Mouse (Mus musculus): ENCODE measurements at regions not wholly inside any gene's neighbourhood (a gene's known extent, or its start where the extent isn't known, plus 50 kb on each side); places are given as distances from the start of the nearest gene placed in this dataset.
"Not testable (repeated sequence)": the region's sequence is repeated elsewhere in the genome, so short reads cannot be mapped to it uniquely, and the experiment has no call there.

DNA sequence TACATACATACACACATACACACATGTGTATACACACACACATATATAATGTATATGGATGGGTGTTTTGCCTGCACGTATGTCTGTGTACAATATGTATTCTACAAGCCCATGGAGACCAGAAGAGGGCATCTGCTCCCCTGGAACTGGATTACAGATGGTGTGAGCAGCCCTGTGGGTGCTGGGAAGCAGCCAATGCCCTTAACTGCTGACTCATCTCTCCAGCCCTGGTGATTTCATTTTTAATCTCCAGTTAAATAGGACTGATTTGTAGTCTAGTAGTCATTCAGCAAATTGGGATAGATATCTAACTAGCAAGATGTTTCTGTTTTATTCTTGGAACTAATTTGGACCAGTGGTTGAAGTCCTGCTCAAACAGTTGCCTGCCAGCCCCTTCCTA, 94.1 kb downstream of the H2al2a start:
- Histone ChIP-seq H3K36me3 (ENCODE audit: control insufficient read depth, insufficient read depth, low read length) (no peaks in the 10 kb centered on the region), H3K79me2 (ENCODE audit: control insufficient read depth, insufficient read depth, low read length) (no peaks in the 10 kb centered on the region), H3K27me3 (ENCODE audit: control insufficient read depth, insufficient read depth, low read length) (peaks cover 6% of the 10 kb centered on the region; the same call in 1 of the 2 replicates), H3K27ac (replicated peaks; ENCODE audit: insufficient read depth, low read depth, low read length) (no peak overlapping the region), H3K4me1 (ENCODE audit: control insufficient read depth, insufficient read depth, low read length) (no peaks in the 10 kb centered on the region), H3K4me3 (ENCODE audit: insufficient read depth, low read depth, low read length) (no peak overlapping the region), H3K9ac (ENCODE audit: low read depth, low read length) (no peak overlapping the region)
- 95% methylated on average over 1 of the region's 1 CpGs for WGBS
- TF ChIP-seq POLR2A (IDR thresholded peaks at IDR 0.05; ENCODE audit: extremely low read depth, insufficient read depth, low read length) (no peak), CTCF (IDR thresholded peaks at IDR 0.05; ENCODE audit: low read depth, low read length) (no peak)
- DNase-seq (ENCODE audit: extremely low read depth, low read depth, low spot score) = no peak

GRCm38 (mm10) chr2:17900202-17900601, 96.6 kb downstream of the H2al2a start:
- H3K27ac ChIP-seq (replicated peaks; ENCODE audit: insufficient read depth, low read depth, low read length) = no peak overlapping the region
- no peak for DNase-seq (ENCODE audit: extremely low read depth, low read depth, low spot score)
- WGBS = 47% methylated on average over 8 of the region's 8 CpGs
- H3K36me3 ChIP-seq (ENCODE audit: control insufficient read depth, insufficient read depth, low read length) = no peaks in the 10 kb centered on the region
- H3K4me3 ChIP-seq (ENCODE audit: insufficient read depth, low read depth, low read length) = no peak overlapping the region
- no peak overlapping the region for H3K9ac ChIP-seq (ENCODE audit: low read depth, low read length)
- H3K79me2 ChIP-seq (ENCODE audit: control insufficient read depth, insufficient read depth, low read length) = no peaks in the 10 kb centered on the region
- no peak for TF ChIP-seq CTCF (IDR thresholded peaks at IDR 0.05; ENCODE audit: low read depth, low read length)
- TF ChIP-seq POLR2A (IDR thresholded peaks at IDR 0.05; ENCODE audit: extremely low read depth, insufficient read depth, low read length) = no peak
- peaks cover 6% of the 10 kb centered on the region; the same call in 1 of the 2 replicates for H3K27me3 ChIP-seq (ENCODE audit: control insufficient read depth, insufficient read depth, low read length)
- no peaks in the 10 kb centered on the region for H3K4me1 ChIP-seq (ENCODE audit: control insufficient read depth, insufficient read depth, low read length)

DNA sequence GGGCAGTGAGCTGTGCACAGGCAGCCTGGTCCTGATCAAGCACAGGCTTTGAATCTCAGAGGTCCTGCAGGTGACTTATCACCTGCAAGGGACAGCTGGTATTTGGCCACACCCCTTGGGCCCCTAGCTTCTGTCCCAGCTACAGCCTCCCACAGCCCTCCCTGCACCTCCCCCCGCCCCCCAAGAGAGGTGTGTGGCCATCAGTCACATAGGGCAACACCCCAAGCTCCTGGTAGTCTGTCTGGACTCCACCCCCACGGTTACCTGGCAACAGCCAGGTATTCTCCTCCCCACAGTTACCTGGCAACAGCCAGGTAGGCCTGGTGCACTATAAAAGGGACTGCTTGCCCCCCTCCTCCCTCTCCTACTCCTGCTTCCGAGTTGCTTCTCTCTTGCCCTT, 98.0 kb downstream of the H2al2a start:
- Histone ChIP-seq H3K27me3 (ENCODE audit: control insufficient read depth, insufficient read depth, low read length) (peaks cover 6% of the 10 kb centered on the region; the same call in 1 of the 2 replicates), H3K9ac (ENCODE audit: low read depth, low read length) (no peak overlapping the region), H3K4me1 (ENCODE audit: control insufficient read depth, insufficient read depth, low read length) (no peaks in the 10 kb centered on the region), H3K36me3 (ENCODE audit: control insufficient read depth, insufficient read depth, low read length) (no peaks in the 10 kb centered on the region), H3K79me2 (ENCODE audit: control insufficient read depth, insufficient read depth, low read length) (no peaks in the 10 kb centered on the region), H3K4me3 (ENCODE audit: insufficient read depth, low read depth, low read length) (no peak overlapping the region), H3K27ac (replicated peaks; ENCODE audit: insufficient read depth, low read depth, low read length) (no peak overlapping the region)
- TF ChIP-seq POLR2A (IDR thresholded peaks at IDR 0.05; ENCODE audit: extremely low read depth, insufficient read depth, low read length) = no peak
- WGBS = 29% methylated on average over 3 of the region's 3 CpGs
- DNase-seq (ENCODE audit: extremely low read depth, low read depth, low spot score) = no peak

- no peaks in the 10 kb centered on the region for H3K79me2 ChIP-seq (ENCODE audit: control insufficient read depth, insufficient read depth, low read length)
- no peak for TF ChIP-seq CTCF (IDR thresholded peaks at IDR 0.05; ENCODE audit: low read depth, low read length)
- no peak for TF ChIP-seq POLR2A (IDR thresholded peaks at IDR 0.05; ENCODE audit: extremely low read depth, insufficient read depth, low read length)
- no peaks in the 10 kb centered on the region for H3K4me1 ChIP-seq (ENCODE audit: control insufficient read depth, insufficient read depth, low read length)
- no peak for DNase-seq (ENCODE audit: extremely low read depth, low read depth, low spot score)
- no peak overlapping the region for H3K4me3 ChIP-seq (ENCODE audit: insufficient read depth, low read depth, low read length)
- no peaks in the 10 kb centered on the region for H3K36me3 ChIP-seq (ENCODE audit: control insufficient read depth, insufficient read depth, low read length)
- H3K27ac ChIP-seq (replicated peaks; ENCODE audit: insufficient read depth, low read depth, low read length) = no peak overlapping the region
- WGBS = 94% methylated on average over 2 of the region's 2 CpGs
- H3K27me3 ChIP-seq (ENCODE audit: control insufficient read depth, insufficient read depth, low read length) = peaks cover 6% of the 10 kb centered on the region; the same call in 1 of the 2 replicates
- H3K9ac ChIP-seq (ENCODE audit: low read depth, low read length) = no peak overlapping the region
These were observed 100.7 kb downstream of the H2al2a start for GRCm38 (mm10) chr2:17896036-17896435.

GRCm38 (mm10) chr2:17892661-17893060, 104.1 kb downstream of the H2al2a start:
- H3K4me3 ChIP-seq (ENCODE audit: insufficient read depth, low read depth, low read length); H3K27ac ChIP-seq (replicated peaks; ENCODE audit: insufficient read depth, low read depth, low read length); H3K4me1 ChIP-seq (ENCODE audit: control insufficient read depth, insufficient read depth, low read length); DNase-seq (ENCODE audit: extremely low read depth, low read depth, low spot score); H3K27me3 ChIP-seq (ENCODE audit: control insufficient read depth, insufficient read depth, low read length); H3K36me3 ChIP-seq (ENCODE audit: control insufficient read depth, insufficient read depth, low read length); H3K79me2 ChIP-seq (ENCODE audit: control insufficient read depth, insufficient read depth, low read length); H3K9ac ChIP-seq (ENCODE audit: low read depth, low read length): not testable (repeated sequence)
- 95% methylated on average over 7 of the region's 7 CpGs for WGBS

DNA sequence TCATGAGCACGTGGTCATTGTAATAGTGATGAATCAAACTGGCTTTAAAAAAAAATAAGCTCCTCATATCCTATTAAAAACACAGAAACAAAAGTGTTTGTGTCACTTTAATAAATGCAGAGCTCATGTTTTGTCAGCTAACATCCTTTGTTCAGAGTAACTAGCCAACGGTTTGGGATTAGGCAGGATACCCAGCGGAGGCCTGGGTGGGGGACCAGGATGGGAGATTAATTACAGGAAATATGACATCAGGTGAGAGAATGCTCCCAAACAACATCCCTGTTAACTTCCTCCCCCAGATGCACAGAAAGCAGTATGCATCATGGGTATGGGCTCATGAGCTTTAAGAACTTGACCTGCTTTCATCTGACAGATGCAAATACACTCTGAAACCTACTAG, 109.1 kb downstream of the H2al2a start:
- no peak overlapping the region for H3K9ac ChIP-seq (ENCODE audit: low read depth, low read length)
- H3K79me2 ChIP-seq (ENCODE audit: control insufficient read depth, insufficient read depth, low read length) = no peaks in the 10 kb centered on the region
- no peak overlapping the region for H3K4me3 ChIP-seq (ENCODE audit: insufficient read depth, low read depth, low read length)
- 76% methylated on average over 3 of the region's 3 CpGs for WGBS
- no peaks in the 10 kb centered on the region; the same call in 1 of the 2 replicates for H3K4me1 ChIP-seq (ENCODE audit: control insufficient read depth, insufficient read depth, low read length)
- TF ChIP-seq POLR2A (IDR thresholded peaks at IDR 0.05; ENCODE audit: extremely low read depth, insufficient read depth, low read length) (no peak), CTCF (IDR thresholded peaks at IDR 0.05; ENCODE audit: low read depth, low read length) (no peak)
- H3K36me3 ChIP-seq (ENCODE audit: control insufficient read depth, insufficient read depth, low read length) = no peaks in the 10 kb centered on the region
- no peak overlapping the region for H3K27ac ChIP-seq (replicated peaks; ENCODE audit: insufficient read depth, low read depth, low read length)
- DNase-seq (ENCODE audit: extremely low read depth, low read depth, low spot score) = no peak
- no peaks in the 10 kb centered on the region for H3K27me3 ChIP-seq (ENCODE audit: control insufficient read depth, insufficient read depth, low read length)
